Mouse (Mus musculus) stomach, postnatal 0 days (tissue): ENCODE measurements around the gene Ifnar2. TPM values are rescaled to one million over a fixed set of nuclear protein-coding genes. Genes with fewer than 3 reads are reported as not detected.

Experiments used
- ATAC-seq: fragments of 200-750 bp; cut with Nextera tagmentation; 2 replicates; pipeline ENCODE4 v1.8.0; 2017; ENCODE audit not compliant: low FRiP score, low TSS enrichment
- DNase-seq: peaks from one replicate; pipeline ENCODE4 v3.0.0-alpha.2; 2016; ENCODE audit warnings: low spot score
- H3K27ac ChIP-seq: fragments of 300-500 bp; sonication (generic); replicated peaks from 2 replicates; pipeline ENCODE4 v1.5.1; 2014; ENCODE audit warnings: mild to moderate bottlenecking, control low read depth
- H3K27me3 ChIP-seq: fragments of 300-500 bp; sonication (generic); 2 replicates; pipeline ENCODE4 v1.6.1; 2014; ENCODE audit warnings: low read length; ENCODE audit not compliant: control insufficient read depth, insufficient read depth
- H3K36me3 ChIP-seq: fragments of 300-500 bp; sonication (generic); 2 replicates; pipeline ENCODE4 v1.6.1; 2014; ENCODE audit warnings: low read length, mixed read lengths; ENCODE audit not compliant: control insufficient read depth, insufficient read depth
- H3K4me1 ChIP-seq: fragments of 300-500 bp; sonication (generic); replicated peaks from 2 replicates; pipeline ENCODE4 v1.6.1; 2014; ENCODE audit warnings: antibody characterized with exemption; ENCODE audit not compliant: control insufficient read depth, insufficient read depth
- H3K4me2 ChIP-seq: fragments of 300-500 bp; sonication (generic); replicated peaks from 2 replicates; pipeline ENCODE4 v1.6.1; 2014; ENCODE audit warnings: low read depth, mild to moderate bottlenecking, control low read depth, moderate library complexity
- H3K4me3 ChIP-seq: fragments of 300-500 bp; sonication (generic); 2 replicates; pipeline ENCODE4 v1.5.1; 2014; ENCODE audit warnings: low read depth, low read length, control low read depth
- H3K9ac ChIP-seq: fragments of 300-500 bp; sonication (generic); 2 replicates; pipeline ENCODE4 v1.6.1; 2014; ENCODE audit warnings: mild to moderate bottlenecking, low read length, control low read depth, mixed read lengths
- H3K9me3 ChIP-seq: fragments of 300-500 bp; sonication (generic); 2 replicates; pipeline ENCODE4 v1.6.1; 2016; ENCODE audit warnings: low read length; ENCODE audit not compliant: control insufficient read depth
- CTCF ChIP-seq: IDR thresholded peaks from 2 replicates; pipeline ENCODE4 v1.5.1; 2016; ENCODE audit warnings: antibody characterized with exemption, low read depth, mild to moderate bottlenecking, moderate library complexity
- EP300 ChIP-seq: optimal IDR thresholded peaks from 2 replicates; pipeline ENCODE3; 2016; ENCODE audit warnings: antibody characterized with exemption
- WGBS: fragments of 180-500 bp; shearing (Covaris S2); extraction: QIAGEN DNeasy Blood & Tissue Kit; methylation state at CpG from one replicate; pipeline ENCODE4 v1.1.7; 2014; 5-methylcytosine and 5-hydroxymethylcytosine counted together
- polyA plus RNA-seq: library from polyadenylated mRNA; unstranded; fragments of >200 nt; fragmentation: Nextera tagmentation; extraction: Ambion mirVana; gene quantifications from 2 replicates; pipeline ENCODE4 v1.2.1, GENCODE M21; 2015

Gene Ifnar2
- polyA plus RNA-seq, 1 experiment from 2014 or later, result 33.4 TPM

DNA sequence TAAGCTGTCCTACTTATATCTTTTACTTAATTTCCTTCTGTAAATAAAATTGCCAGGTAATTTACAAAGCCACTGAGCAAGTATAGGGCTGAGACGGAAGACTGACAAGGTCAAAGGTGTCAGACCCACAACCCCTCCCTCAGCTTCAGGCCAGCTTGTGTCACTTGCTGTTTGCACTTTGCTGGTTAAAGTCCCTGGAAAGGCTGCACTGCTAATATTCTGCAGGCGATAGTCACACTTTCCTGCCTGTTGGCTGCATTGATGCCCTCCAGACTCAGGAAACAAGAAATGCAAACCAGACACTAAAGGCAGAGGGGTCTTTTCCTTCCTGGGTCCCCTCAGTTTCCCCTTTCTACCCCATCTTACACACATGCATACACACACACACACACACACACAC lies 10.6 kb upstream of the Ifnar2 start:
- no peaks in the 10 kb centered on the region for H3K27me3 ChIP-seq
- DNase-seq, result no peak
- H3K27ac ChIP-seq, result peak overlapping the region; percentile 30; the same call in 1 of the 2 replicates
- H3K36me3 ChIP-seq, result no peaks in the 10 kb centered on the region
- 61% methylated on average over 2 of the region's 2 CpGs for WGBS
- no peak overlapping the region for H3K9ac ChIP-seq
- no peak overlapping the region for H3K4me3 ChIP-seq
- H3K9me3 ChIP-seq, result no peaks in the 10 kb centered on the region
- ATAC-seq, result no peak
- no peak for TF ChIP-seq CTCF
- TF ChIP-seq EP300, result no peak
- no peak overlapping the region for H3K4me2 ChIP-seq
- H3K4me1 ChIP-seq, result no peaks in the 10 kb centered on the region

DNA sequence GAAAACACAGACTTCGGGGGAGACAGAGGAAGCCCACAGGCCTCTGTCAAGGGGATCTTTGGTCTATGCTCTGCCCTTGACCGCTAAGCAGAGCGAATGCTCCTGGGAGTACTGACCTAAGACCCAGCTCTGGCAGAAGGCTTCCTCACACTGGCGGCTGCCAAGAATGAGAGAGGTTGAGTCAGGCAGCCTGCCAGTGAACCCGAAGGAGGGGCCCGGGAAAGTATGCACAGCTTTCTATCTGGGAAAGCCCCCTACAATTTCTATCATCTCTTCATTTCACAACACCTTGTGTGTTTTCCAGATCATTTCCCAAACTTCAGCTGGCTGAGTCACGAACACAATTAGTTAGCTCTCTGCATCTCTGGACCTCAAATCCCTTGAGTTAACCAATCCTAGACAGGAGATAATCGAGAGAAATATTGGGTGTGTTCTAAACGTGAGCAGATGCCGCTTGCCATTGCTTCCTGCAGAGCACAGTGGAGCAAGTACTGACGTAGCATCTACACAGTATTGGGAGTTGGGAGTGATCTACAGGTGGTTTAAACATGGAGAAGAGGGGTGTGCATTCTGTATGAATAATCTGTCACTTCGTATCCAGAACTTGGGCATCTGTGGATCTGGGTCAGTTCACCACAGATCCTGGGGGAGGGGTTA lies 9.8 kb upstream of the Ifnar2 start:
- Histone ChIP-seq H3K4me2 (no peak overlapping the region), H3K27ac (peak overlapping the region; percentile 71), H3K4me1 (no peaks in the 10 kb centered on the region), H3K9me3 (no peaks in the 10 kb centered on the region), H3K4me3 (no peak overlapping the region), H3K9ac (no peak overlapping the region), H3K36me3 (no peaks in the 10 kb centered on the region), H3K27me3 (no peaks in the 10 kb centered on the region)
- ATAC-seq, result no peak
- DNase-seq, result no peak
- WGBS, result 36% methylated on average over 12 of the region's 12 CpGs
- TF ChIP-seq CTCF, result no peak

- Histone ChIP-seq H3K4me2 (no peak overlapping the region), H3K27ac (peak overlapping the region; percentile 71), H3K4me3 (no peak overlapping the region), H3K4me1 (no peaks in the 10 kb centered on the region), H3K27me3 (no peaks in the 10 kb centered on the region), H3K36me3 (no peaks in the 10 kb centered on the region), H3K9me3 (no peaks in the 10 kb centered on the region), H3K9ac (no peak overlapping the region)
- WGBS, result 17% methylated on average over 3 of the region's 3 CpGs
- ATAC-seq (peak; percentile 35; the same call in 1 of the 2 replicates), DNase-seq (no peak)
- TF ChIP-seq CTCF (no peak), EP300 (no peak)
Measured at GRCm38 (mm10) chr16:91363483-91363882, 9.1 kb upstream of the Ifnar2 start.

GRCm38 (mm10) chr16:91366567-91366966 lies 6.0 kb upstream of the Ifnar2 start:
- no peaks in the 10 kb centered on the region for H3K36me3 ChIP-seq
- TF ChIP-seq EP300, result no peak
- TF ChIP-seq CTCF, result no peak
- ATAC-seq (0 out of 2 replicates have a peak, but pooled peaks have one; percentile 22), DNase-seq (no peak)
- H3K9me3 ChIP-seq, result no peaks in the 10 kb centered on the region
- no peak overlapping the region for H3K4me3 ChIP-seq
- H3K9ac ChIP-seq, result no peak overlapping the region
- H3K27ac ChIP-seq, result 0 out of 2 replicates have a peak overlapping the region, but pooled peaks have one; percentile 13
- H3K4me2 ChIP-seq, result no peak overlapping the region
- no peaks in the 10 kb centered on the region for H3K27me3 ChIP-seq
- no peaks in the 10 kb centered on the region for H3K4me1 ChIP-seq

- Histone ChIP-seq H3K9me3 (no peaks in the 10 kb centered on the region), H3K4me1 (no peaks in the 10 kb centered on the region), H3K4me3 (no peak overlapping the region), H3K36me3 (no peaks in the 10 kb centered on the region), H3K4me2 (no peak overlapping the region), H3K27me3 (no peaks in the 10 kb centered on the region), H3K9ac (no peak overlapping the region), H3K27ac (0 out of 2 replicates have a peak overlapping the region, but pooled peaks have one; percentile 13)
- DNase-seq (no peak), ATAC-seq (no peak)
- no peak for TF ChIP-seq EP300
- TF ChIP-seq CTCF, result no peak
- WGBS, result 76% methylated on average over 2 of the region's 2 CpGs
Measured at GRCm38 (mm10) chr16:91367066-91367465, 5.5 kb upstream of the Ifnar2 start.

DNA sequence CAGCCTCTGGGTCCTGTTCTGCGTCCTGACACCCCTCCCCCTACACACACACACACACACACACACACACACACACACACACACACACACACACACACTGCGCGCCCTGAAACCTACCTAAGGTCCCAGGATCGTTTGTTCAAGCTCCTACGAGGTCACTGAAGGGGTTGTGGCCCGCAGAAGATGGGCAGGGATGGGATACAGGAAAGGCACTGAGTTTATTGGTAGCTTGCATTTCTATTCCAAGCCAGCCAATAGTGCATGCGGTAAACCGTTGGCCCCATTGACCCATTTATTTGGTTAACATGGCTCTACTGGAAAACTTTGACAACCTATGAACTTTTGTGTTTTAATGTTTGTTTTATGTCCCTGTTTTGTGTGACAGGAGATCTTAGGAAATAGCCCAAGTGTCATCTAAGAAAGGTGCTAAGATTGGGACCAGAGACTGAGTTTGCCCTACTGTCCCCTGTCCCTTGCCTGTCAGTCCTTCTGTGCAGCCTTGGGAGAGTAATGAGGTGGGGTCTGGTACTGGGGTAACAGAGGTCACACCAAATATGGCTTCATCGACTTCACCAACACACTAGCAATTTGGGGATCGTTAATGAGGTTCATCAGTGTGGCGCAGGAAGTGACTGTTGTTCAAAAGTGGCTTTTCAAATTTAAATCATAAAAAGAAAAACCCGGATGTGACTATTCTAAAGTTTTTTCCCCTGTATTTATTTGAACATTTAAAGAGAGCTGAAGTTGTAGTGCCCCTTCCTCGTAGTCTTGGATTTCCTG lies 1.1 kb downstream of the Ifnar2 start:
- DNase-seq (no peak), ATAC-seq (peak; percentile 13; the same call in 1 of the 2 replicates)
- Histone ChIP-seq H3K36me3 (no peaks in the 10 kb centered on the region), H3K9ac (peak overlapping the region; percentile 83), H3K4me1 (no peaks in the 10 kb centered on the region), H3K4me3 (peak overlapping the region; percentile 72), H3K27ac (peak overlapping the region; percentile 91), H3K27me3 (no peaks in the 10 kb centered on the region), H3K9me3 (no peaks in the 10 kb centered on the region), H3K4me2 (peak overlapping the region; percentile 71)
- 30% methylated on average over 13 of the region's 13 CpGs for WGBS
- no peak for TF ChIP-seq CTCF
